In genomic region chr9:36976596-36977362, GRCm38 (mm10) we compare ENCODE assay signal across 11 mouse cellular contexts.
A peak's percentile ranks its signal among the peaks of the same experiment; 100 is the strongest.
DNase-seq lines count a peak whose midpoint lies in the region; ATAC-seq and TF ChIP-seq lines count a peak whose summit lies in the region.
"Had no signal": no experiment of that assay in that cellular context is flagged by ENCODE, and none has a peak within 500 bp of the region (broad histone marks: within the 10 kb centered on the region; RNA-seq: fewer than 3 reads in every experiment).

No protein-coding gene starts in this region.

- TF ChIP-seq CTCF in forebrain, postnatal 0 days (IDR thresholded peaks at IDR 0.05; ENCODE audit: low read depth), result peak; percentile 39
- TF ChIP-seq CTCF in layer of hippocampus, adult 2 months (conservative IDR thresholded peaks at IDR 0.05), result peak; percentile 67
- peak; percentile 35 for TF ChIP-seq CTCF in liver, postnatal 0 days (IDR thresholded peaks at IDR 0.05; ENCODE audit: low read depth)

- no peaks in the 10 kb centered on the region for H3K4me1 ChIP-seq in forebrain, postnatal 0 days (ENCODE audit: insufficient read depth)
- H3K4me1 ChIP-seq in forebrain, embryonic 15.5 days, result peaks cover 18% of the 10 kb centered on the region
- H3K4me1 ChIP-seq in liver, postnatal 0 days (ENCODE audit: insufficient read depth), result no peaks in the 10 kb centered on the region
- peaks cover 68% of the 10 kb centered on the region for H3K4me1 ChIP-seq in forebrain, embryonic 10.5 days

- H3K9ac ChIP-seq in forebrain, postnatal 0 days, result no peak overlapping the region
- H3K9ac ChIP-seq in forebrain, embryonic 15.5 days (replicated peaks), result no peak overlapping the region
- no peak overlapping the region for H3K9ac ChIP-seq in liver, postnatal 0 days (replicated peaks)

- no peaks in the 10 kb centered on the region for H3K27me3 ChIP-seq in forebrain, postnatal 0 days (ENCODE audit: insufficient read depth, low read length)
- no peaks in the 10 kb centered on the region for H3K27me3 ChIP-seq in forebrain, embryonic 15.5 days
- H3K27me3 ChIP-seq in liver, postnatal 0 days (ENCODE audit: insufficient read depth, low read length), result no peaks in the 10 kb centered on the region
- peaks cover 11% of the 10 kb centered on the region; the same call in 1 of the 2 replicates for H3K27me3 ChIP-seq in forebrain, embryonic 10.5 days (ENCODE audit: poor library complexity, severe bottlenecking)

- no peaks in the 10 kb centered on the region for H3K9me3 ChIP-seq in forebrain, postnatal 0 days (ENCODE audit: low read length)
- no peaks in the 10 kb centered on the region for H3K9me3 ChIP-seq in forebrain, embryonic 15.5 days
- no peaks in the 10 kb centered on the region for H3K9me3 ChIP-seq in liver, postnatal 0 days (ENCODE audit: low read length)
- no peaks in the 10 kb centered on the region for H3K9me3 ChIP-seq in forebrain, embryonic 10.5 days

- no peak overlapping the region for H3K4me3 ChIP-seq in forebrain, postnatal 0 days (ENCODE audit: low read depth, low read length)
- H3K4me3 ChIP-seq in forebrain, embryonic 15.5 days, result no peak overlapping the region
- H3K4me3 ChIP-seq in layer of hippocampus, adult 2 months, result no peak overlapping the region
- no peak overlapping the region for H3K4me3 ChIP-seq in liver, postnatal 0 days (ENCODE audit: low read depth, low read length)
- no peak overlapping the region for H3K4me3 ChIP-seq in forebrain, embryonic 10.5 days

- no peak for ATAC-seq in forebrain, postnatal 0 days
- no peak for ATAC-seq in forebrain, embryonic 15.5 days (replicated peaks)
- no peak for ATAC-seq in liver, postnatal 0 days
- ATAC-seq: midbrain, embryonic 16.5 days had no signal

- H3K36me3 ChIP-seq in forebrain, postnatal 0 days (ENCODE audit: insufficient read depth), result no peaks in the 10 kb centered on the region
- no peaks in the 10 kb centered on the region for H3K36me3 ChIP-seq in forebrain, embryonic 15.5 days
- H3K36me3 ChIP-seq in liver, postnatal 0 days (replicated peaks; ENCODE audit: insufficient read depth, low read length), result no peaks in the 10 kb centered on the region
- peaks cover 2% of the 10 kb centered on the region; the same call in 1 of the 2 replicates for H3K36me3 ChIP-seq in forebrain, embryonic 10.5 days (replicated peaks)

- DNase-seq in forebrain, postnatal 0 days, result no peak
- no peak for DNase-seq in layer of hippocampus, adult 2 months (ENCODE audit: low spot score in 2 of 2)
- no peak for DNase-seq in layer of hippocampus, postnatal 10 days (ENCODE audit: low spot score in 2 of 2)
- peak; percentile 52 for DNase-seq in embryo, embryonic 10.5 days (ENCODE audit: low spot score)
- no peak for DNase-seq in liver, postnatal 0 days
- DNase-seq in frontal cortex, postnatal 25 days (ENCODE audit: low spot score in 2 of 2), result no peak
- DNase-seq in forebrain, embryonic 10.5 days (ENCODE audit: extremely low spot score, low spot score), result no peak
- DNase-seq: heart, postnatal 4 days; right cerebral cortex, postnatal 25 days had no signal

- no peak overlapping the region for H3K27ac ChIP-seq in forebrain, postnatal 0 days (ENCODE audit: low read depth, low read length)
- no peak overlapping the region for H3K27ac ChIP-seq in forebrain, embryonic 15.5 days (replicated peaks)
- H3K27ac ChIP-seq in layer of hippocampus, adult 2 months, result peak overlapping the region; percentile 18; the same call in 1 of the 2 replicates
- no peak overlapping the region for H3K27ac ChIP-seq in liver, postnatal 0 days (ENCODE audit: low read depth)
- H3K27ac ChIP-seq in forebrain, embryonic 10.5 days, result no peak overlapping the region

- no peak overlapping the region for H3K4me2 ChIP-seq in forebrain, postnatal 0 days (ENCODE audit: low read depth)
- no peak overlapping the region for H3K4me2 ChIP-seq in forebrain, embryonic 15.5 days (replicated peaks)
- H3K4me2 ChIP-seq in liver, postnatal 0 days (ENCODE audit: low read depth, low read length), result no peak overlapping the region

- 50% methylated on average over 11 of the region's 11 CpGs for WGBS in forebrain, postnatal 0 days
- 56% methylated on average over 11 of the region's 11 CpGs for WGBS in forebrain, embryonic 15.5 days
- 43% methylated on average over 11 of the region's 11 CpGs for WGBS in liver, postnatal 0 days (ENCODE audit: insufficient replicate concordance)
- WGBS in forebrain, embryonic 10.5 days, result 44% methylated on average over 11 of the region's 11 CpGs

- no peak for TF ChIP-seq EP300 in liver, postnatal 0 days (IDR thresholded peaks at IDR 0.05; ENCODE audit: low read depth)
